Mouse (Mus musculus) liver, embryonic 18 days (tissue): ENCODE data around the gene Kat2b. TPM values are rescaled to one million over a fixed set of nuclear protein-coding genes. Genes with fewer than 3 reads are reported as not detected.

Experiments
- polyA plus RNA-seq: library from polyadenylated mRNA; depleted of rRNA; stranded (reverse); fragments of >200 nt; gene quantifications from 2 replicates; pipeline ENCODE4 v1.2.3, GENCODE M21; 2012; rRNA removed

Gene Kat2b
- 9.1 and 9.6 TPM in 2 replicates for polyA plus RNA-seq

DNA sequence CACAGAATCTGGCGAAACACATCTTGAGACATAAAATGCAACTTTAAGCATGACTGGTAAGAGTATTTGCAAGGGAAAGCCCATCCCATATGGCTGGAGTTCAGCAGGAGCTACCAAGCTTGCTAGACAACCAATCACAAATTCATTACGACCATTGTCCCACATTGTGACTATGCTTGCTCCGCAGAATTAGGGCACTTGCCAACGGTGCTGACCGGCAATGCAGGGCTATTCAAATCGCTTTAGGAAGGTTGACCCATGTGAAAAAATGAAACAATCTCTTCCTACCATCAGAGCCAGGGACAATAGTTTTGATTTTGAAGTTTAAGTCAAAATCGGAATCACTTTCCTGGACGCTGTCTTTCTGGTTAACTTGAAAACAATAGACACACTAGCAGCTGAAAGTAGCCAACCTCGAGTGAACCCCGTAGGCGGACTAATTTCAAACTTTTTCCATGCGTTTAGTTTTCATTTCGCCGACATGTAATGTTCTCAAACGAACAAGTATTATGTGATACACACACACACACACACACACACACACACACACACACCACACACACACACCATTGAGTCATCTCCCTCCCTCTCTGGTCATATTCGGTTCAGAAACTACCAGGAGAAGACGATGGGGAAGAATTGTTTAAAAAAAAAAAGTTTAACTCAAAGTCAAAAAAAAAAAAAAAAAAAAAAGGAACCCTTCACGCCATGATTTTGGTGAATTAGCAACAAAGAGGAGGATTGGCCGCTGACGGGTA is at the start of gene Kat2b:
Gene Kat2b, plus strand, starts transcription at position 701 of the 758 bp plus-strand sequence.

DNA sequence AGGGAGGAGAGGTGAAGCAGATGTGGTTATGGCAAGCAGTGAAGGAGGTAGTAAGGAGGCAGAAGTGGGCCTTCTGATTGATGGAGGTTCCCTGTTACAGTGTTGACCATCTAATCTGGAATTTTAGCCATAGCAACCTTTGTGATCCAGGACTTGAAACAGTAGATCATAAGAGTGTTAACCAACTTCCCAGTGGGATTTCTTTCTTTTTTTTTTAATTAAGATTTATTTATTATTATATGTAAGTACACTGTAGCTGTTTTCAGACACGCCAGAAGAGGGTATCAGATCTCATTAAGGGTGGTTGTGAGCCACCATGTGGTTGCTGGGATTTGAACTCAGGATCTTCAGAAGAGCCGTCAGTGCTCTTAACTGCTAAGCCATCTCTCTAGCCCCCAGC is 27.3 kb upstream of the Kat2b start, which contains the start of gene Pp2d1:
Gene Pp2d1, minus strand, starts transcription at position 101 of the 400 bp plus-strand sequence.

GRCm38 (mm10) chr17:53688877-53689802 is 122.5 kb downstream of the Kat2b start, which contains the start of gene Sgo1:
Sgo1 (minus strand) TSS chr17:53689333.

Other genes starting within 250 kb of the Kat2b start
- gene Efhb, start 103.5 kb upstream of the Kat2b start, polyA plus RNA-seq: 0.06 and 0.07 TPM in 2 replicates
- 18.4 and 20.0 TPM in 2 replicates for gene Rab5a, start 87.6 kb upstream of the Kat2b start, polyA plus RNA-seq
- not detected in 2 replicates for gene Pp2d1, start 27.4 kb upstream of the Kat2b start, polyA plus RNA-seq
- gene Sgo1, start 122.5 kb downstream of the Kat2b start, polyA plus RNA-seq: 6.3 and 6.4 TPM in 2 replicates